Mouse (Mus musculus): Measurements from ENCODE around the gene Atg4c. TPM values are rescaled to one million over a fixed set of nuclear protein-coding genes. Genes with fewer than 3 reads are reported as not detected.

Gene Atg4c
- polyA plus RNA-seq, 1 experiment from 2014 or later: 15.0 TPM

GRCm38 (mm10) chr4:99281711-99282110, 88.0 kb downstream of the Atg4c start:
- 85% methylated on average over 7 of the region's 7 CpGs for WGBS
- Histone ChIP-seq H3K9me3 (no peaks in the 10 kb centered on the region), H3K36me3 (replicated peaks) (no peaks in the 10 kb centered on the region), H3K4me1 (0 out of 2 replicates have a peak, but pooled peaks cover 3% of the 10 kb centered on the region), H3K27ac (replicated peaks) (no peak overlapping the region), H3K27me3 (replicated peaks; ENCODE audit: low read depth, poor library complexity, severe bottlenecking) (no peaks in the 10 kb centered on the region), H3K4me3 (no peak overlapping the region)
- no peak for DNase-seq (ENCODE audit: low spot score)

- WGBS: 91% methylated on average over 10 of the region's 10 CpGs
- no peak for DNase-seq (ENCODE audit: low spot score)
- H3K4me3 ChIP-seq: no peak overlapping the region
- H3K27me3 ChIP-seq (replicated peaks; ENCODE audit: low read depth, poor library complexity, severe bottlenecking): no peaks in the 10 kb centered on the region
- H3K27ac ChIP-seq (replicated peaks): no peak overlapping the region
- H3K9me3 ChIP-seq: no peaks in the 10 kb centered on the region
- peaks cover 10% of the 10 kb centered on the region; the same call in 1 of the 2 replicates for H3K4me1 ChIP-seq
- no peaks in the 10 kb centered on the region for H3K36me3 ChIP-seq (replicated peaks)
Measured at GRCm38 (mm10) chr4:99289286-99289685, 95.6 kb downstream of the Atg4c start.

- peaks cover 12% of the 10 kb centered on the region for H3K4me1 ChIP-seq
- H3K36me3 ChIP-seq (replicated peaks): no peaks in the 10 kb centered on the region
- H3K4me3 ChIP-seq: no peak overlapping the region
- no peak overlapping the region for H3K27ac ChIP-seq (replicated peaks)
- H3K9me3 ChIP-seq: peaks cover 6% of the 10 kb centered on the region
- peak; percentile 53 for DNase-seq (ENCODE audit: low spot score)
- WGBS: 18% methylated on average over 4 of the region's 4 CpGs
- H3K27me3 ChIP-seq (replicated peaks; ENCODE audit: low read depth, poor library complexity, severe bottlenecking): no peaks in the 10 kb centered on the region
Measured at GRCm38 (mm10) chr4:99298676-99299075, 104.9 kb downstream of the Atg4c start.

DNA sequence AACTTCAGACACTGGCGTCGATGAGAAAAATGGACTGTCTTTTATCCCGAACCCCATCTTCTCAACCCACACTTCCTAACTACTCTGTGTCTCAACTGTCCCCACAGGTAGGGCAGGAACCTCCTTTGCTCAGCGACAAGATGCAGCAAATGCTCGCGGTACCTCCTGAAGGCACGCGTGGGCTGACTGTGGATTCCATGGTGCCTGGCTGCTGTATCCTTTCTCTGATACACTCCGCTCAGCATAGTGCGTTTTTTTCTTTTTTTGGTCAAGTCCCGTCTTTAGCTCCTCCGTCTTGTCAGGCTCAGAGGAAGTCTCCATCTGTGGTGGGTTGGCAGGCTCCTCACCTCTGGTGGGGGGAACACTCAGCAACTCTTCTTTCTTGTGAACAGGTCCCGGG, 111.1 kb downstream of the Atg4c start:
- WGBS: 88% methylated on average over 13 of the region's 13 CpGs
- Histone ChIP-seq H3K36me3 (replicated peaks) (no peaks in the 10 kb centered on the region), H3K4me1 (no peaks in the 10 kb centered on the region), H3K4me3 (no peak overlapping the region), H3K27me3 (replicated peaks; ENCODE audit: low read depth, poor library complexity, severe bottlenecking) (no peaks in the 10 kb centered on the region), H3K27ac (replicated peaks) (no peak overlapping the region), H3K9me3 (peaks cover 6% of the 10 kb centered on the region)
- DNase-seq (ENCODE audit: low spot score): no peak

Other genes with a start within 250 kb of the Atg4c start
- 1.5 TPM in 2 replicates for gene Angptl3, start 163.0 kb upstream of the Atg4c start, polyA plus RNA-seq (2016; fragmentation: Nextera tagmentation; extraction: Ambion mirVana)
- gene Dock7, start 73.0 kb upstream of the Atg4c start, polyA plus RNA-seq (2016; fragmentation: Nextera tagmentation; extraction: Ambion mirVana): 81.8 and 82.1 TPM in 2 replicates
- gene Gm12689, start 102.0 kb downstream of the Atg4c start, polyA plus RNA-seq (2016; fragmentation: Nextera tagmentation; extraction: Ambion mirVana): 0.18 TPM in 1 of 2 replicates, not detected in the other

All from embryonic facial prominence, embryonic 10.5 days (tissue).